Mouse (Mus musculus) heart, embryonic 12.5 days (tissue): ENCODE data around the gene Rpl4. TPM values are rescaled to one million over a fixed set of nuclear protein-coding genes. Genes with fewer than 3 reads are reported as not detected.
"Not testable (repeated sequence)": the region's sequence is repeated elsewhere in the genome, so short reads cannot be mapped to it uniquely, and the experiment has no call there.

Experiments used
- ATAC-seq: fragments of 200-750 bp; cut with Nextera tagmentation; 2 replicates; pipeline ENCODE4 v1.8.0; 2017; ENCODE audit warnings: moderate TSS enrichment, moderate library complexity; ENCODE audit not compliant: insufficient number of reproducible peaks, low FRiP score
- H3K27ac ChIP-seq: fragments of 300-500 bp; sonication (generic); 2 replicates; pipeline ENCODE4 v1.5.1; 2016; ENCODE audit warnings: mild to moderate bottlenecking, moderate library complexity; ENCODE audit not compliant: poor library complexity, severe bottlenecking
- H3K27me3 ChIP-seq: fragments of 300-500 bp; sonication (generic); replicated peaks from 2 replicates; pipeline ENCODE4 v1.6.1; 2016; ENCODE audit warnings: mild to moderate bottlenecking, moderate library complexity
- H3K36me3 ChIP-seq: fragments of 300-500 bp; sonication (generic); 2 replicates; pipeline ENCODE4 v1.6.1; 2016; ENCODE audit warnings: mild to moderate bottlenecking, moderate library complexity
- H3K4me1 ChIP-seq: fragments of 300-500 bp; sonication (generic); replicated peaks from 2 replicates; pipeline ENCODE4 v1.6.1; 2016; ENCODE audit warnings: mild to moderate bottlenecking
- H3K4me2 ChIP-seq: fragments of 300-500 bp; sonication (generic); 2 replicates; pipeline ENCODE4 v1.6.1; 2016; ENCODE audit warnings: mild to moderate bottlenecking, moderate library complexity
- H3K4me3 ChIP-seq: fragments of 300-500 bp; sonication (generic); 2 replicates; pipeline ENCODE4 v1.5.1; 2016; ENCODE audit warnings: mild to moderate bottlenecking
- H3K9ac ChIP-seq: fragments of 300-500 bp; sonication (generic); 2 replicates; pipeline ENCODE4 v1.6.1; 2016; ENCODE audit warnings: mild to moderate bottlenecking, moderate library complexity
- H3K9me3 ChIP-seq: fragments of 300-500 bp; sonication (generic); replicated peaks from 2 replicates; pipeline ENCODE4 v1.6.1; 2016; ENCODE audit warnings: mild to moderate bottlenecking, moderate library complexity
- WGBS: fragments of 180-500 bp; shearing (Covaris S2); methylation state at CpG from one replicate; pipeline ENCODE4 v1.1.7; 2016; 5-methylcytosine and 5-hydroxymethylcytosine counted together
- polyA plus RNA-seq: library from polyadenylated mRNA; unstranded; fragments of >200 nt; fragmentation: Nextera tagmentation; extraction: Ambion mirVana; gene quantifications from 2 replicates; pipeline ENCODE4 v1.2.1, GENCODE M21; 2016

Rpl4 gene
- polyA plus RNA-seq, 1 experiment from 2014 or later = 801 TPM

DNA sequence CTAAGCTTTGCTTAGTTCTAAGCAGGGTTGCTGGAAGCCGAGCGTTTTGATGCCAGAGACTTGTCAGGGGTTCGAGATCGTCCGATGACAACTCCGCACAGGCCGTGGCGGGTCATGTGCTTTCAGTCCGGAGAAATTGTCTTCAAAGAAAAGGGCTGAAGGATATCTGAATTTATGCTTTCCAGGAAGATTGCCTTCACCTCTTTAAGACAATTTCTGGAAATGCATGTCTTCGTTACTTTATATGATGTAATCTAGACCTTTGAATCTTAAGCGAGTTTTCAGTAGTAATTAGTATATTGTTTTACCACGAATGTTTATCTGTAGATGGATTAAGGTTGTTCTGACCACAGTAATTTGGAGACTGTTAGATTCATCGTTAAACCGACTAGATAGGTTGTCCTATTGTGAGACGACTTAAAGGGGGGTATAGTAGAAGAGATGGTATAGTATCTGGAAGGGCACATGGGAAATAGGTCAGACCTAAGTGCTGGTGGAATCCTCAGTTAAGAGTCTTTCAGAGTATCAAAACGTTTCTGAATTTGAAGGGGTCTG, 568 bp downstream of the Rpl4 start:
- Histone ChIP-seq H3K9ac (peak overlapping the region; percentile 98), H3K36me3 (peaks cover 45% of the 10 kb centered on the region), H3K4me3 (peak overlapping the region; percentile 99), H3K4me1 (peaks cover 20% of the 10 kb centered on the region), H3K4me2 (peak overlapping the region; percentile 80), H3K9me3 (no peaks in the 10 kb centered on the region), H3K27ac (peak overlapping the region; percentile 79), H3K27me3 (no peaks in the 10 kb centered on the region)
- 0 out of 2 replicates have a peak, but pooled peaks have one; percentile 10 for ATAC-seq
- under 1% methylated on average over 16 of the region's 16 CpGs for WGBS

DNA sequence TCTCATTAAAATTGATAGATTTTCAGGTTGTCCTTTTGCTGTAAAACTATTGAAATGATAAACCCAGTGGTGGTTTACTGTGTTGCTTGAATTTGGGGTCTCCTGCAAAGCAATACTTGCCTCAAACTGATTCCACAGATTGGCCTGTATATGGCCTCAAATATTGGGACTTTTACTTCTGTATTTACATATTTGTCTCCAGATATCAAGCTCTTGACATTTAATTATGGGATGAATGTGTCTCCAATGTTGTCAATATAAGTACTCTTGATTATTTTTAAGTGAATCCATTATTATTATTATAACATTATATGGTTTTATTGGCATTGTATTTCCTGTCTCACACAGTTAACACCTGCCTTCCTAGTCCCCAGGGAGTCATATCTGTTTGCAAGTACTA, 1.2 kb downstream of the Rpl4 start:
- no peak for ATAC-seq
- peaks cover 41% of the 10 kb centered on the region for H3K36me3 ChIP-seq
- peak overlapping the region; percentile 80 for H3K4me2 ChIP-seq
- H3K27ac ChIP-seq = no peak overlapping the region
- peaks cover 20% of the 10 kb centered on the region for H3K4me1 ChIP-seq
- H3K4me3 ChIP-seq = peak overlapping the region; percentile 99
- no peaks in the 10 kb centered on the region for H3K27me3 ChIP-seq
- H3K9ac ChIP-seq = peak overlapping the region; percentile 87
- H3K9me3 ChIP-seq = no peaks in the 10 kb centered on the region

DNA sequence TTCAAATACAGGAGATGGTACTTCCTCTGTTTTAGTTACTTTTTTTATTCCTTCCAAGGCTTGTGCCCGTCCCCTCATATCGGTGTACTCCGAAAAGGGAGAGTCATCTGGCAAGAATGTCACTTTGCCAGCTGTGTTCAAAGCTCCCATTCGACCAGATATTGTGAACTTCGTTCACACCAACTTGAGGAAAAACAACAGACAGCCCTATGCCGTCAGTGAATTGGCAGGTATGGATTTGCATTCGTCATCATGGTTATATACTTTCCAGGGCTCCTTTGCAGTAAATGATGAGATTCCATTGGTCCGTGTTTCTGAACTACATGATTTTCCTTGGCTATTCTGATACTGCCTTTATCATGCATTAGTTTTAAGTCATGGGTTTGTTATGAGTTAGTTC, 1.6 kb downstream of the Rpl4 start:
- peak overlapping the region; percentile 47 for H3K9ac ChIP-seq
- 57% methylated on average over 8 of the region's 8 CpGs for WGBS

DNA sequence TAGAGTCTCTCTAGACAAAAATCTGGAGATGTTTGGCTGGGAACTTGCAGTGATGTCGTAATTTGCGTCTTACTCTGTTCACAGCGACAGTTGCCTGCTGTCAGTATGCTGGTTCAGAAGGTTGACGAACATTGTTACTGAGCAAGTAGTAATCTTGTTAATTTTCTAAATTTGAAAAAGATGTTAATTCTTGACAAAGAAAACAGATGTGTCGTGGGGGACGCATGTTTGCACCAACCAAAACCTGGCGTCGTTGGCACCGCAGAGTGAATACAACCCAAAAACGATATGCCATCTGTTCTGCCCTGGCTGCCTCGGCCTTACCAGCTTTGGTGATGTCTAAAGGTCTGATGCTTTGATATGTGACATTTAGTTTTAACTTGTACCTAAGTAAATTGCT, 2.2 kb downstream of the Rpl4 start:
- H3K9ac ChIP-seq = no peak overlapping the region
- no peaks in the 10 kb centered on the region for H3K27me3 ChIP-seq
- peaks cover 26% of the 10 kb centered on the region for H3K4me1 ChIP-seq
- no peak overlapping the region for H3K27ac ChIP-seq
- no peak overlapping the region for H3K4me3 ChIP-seq
- no peak overlapping the region for H3K4me2 ChIP-seq
- ATAC-seq = no peak
- H3K36me3 ChIP-seq = peaks cover 42% of the 10 kb centered on the region
- WGBS = 93% methylated on average over 11 of the region's 11 CpGs
- H3K9me3 ChIP-seq = no peaks in the 10 kb centered on the region

More for the DNA sequence above, 1.6 kb downstream of the Rpl4 start:
- Histone ChIP-seq H3K9me3 (no peaks in the 10 kb centered on the region), H3K4me3 (peak overlapping the region; percentile 23), H3K27ac (no peak overlapping the region), H3K4me2 (peak overlapping the region; percentile 47), H3K36me3 (peaks cover 41% of the 10 kb centered on the region), H3K27me3 (no peaks in the 10 kb centered on the region), H3K4me1 (peaks cover 21% of the 10 kb centered on the region)
- no peak for ATAC-seq

DNA sequence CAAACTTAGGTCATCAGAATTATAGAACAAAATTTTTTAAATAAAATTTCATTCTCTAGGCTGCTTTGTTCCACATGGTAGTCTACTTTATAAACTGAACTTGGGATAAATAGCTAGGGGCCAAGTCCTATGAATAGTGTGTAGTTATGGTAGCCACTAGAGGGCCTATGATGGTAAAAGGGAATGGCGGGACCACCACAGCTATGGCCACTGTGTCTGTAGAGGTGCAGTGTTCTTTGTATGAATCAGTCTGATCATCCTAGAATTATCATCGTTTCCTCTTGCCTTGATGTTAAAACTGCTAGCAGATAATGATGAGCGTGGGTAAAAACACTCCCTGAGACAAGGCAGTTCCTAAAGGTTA, 5.4 kb downstream of the Rpl4 start:
- Histone ChIP-seq H3K9ac (peak overlapping the region; percentile 73; the same call in 1 of the 2 replicates), H3K27me3 (no peaks in the 10 kb centered on the region), H3K9me3 (no peaks in the 10 kb centered on the region), H3K4me1 (peaks cover 14% of the 10 kb centered on the region), H3K4me2 (peak overlapping the region; percentile 68), H3K27ac (peak overlapping the region; percentile 60), H3K36me3 (peaks cover 65% of the 10 kb centered on the region), H3K4me3 (peak overlapping the region; percentile 72)
- 32% methylated on average over 3 of the region's 3 CpGs for WGBS
- peak; percentile 44; the same call in 1 of the 2 replicates for ATAC-seq

DNA sequence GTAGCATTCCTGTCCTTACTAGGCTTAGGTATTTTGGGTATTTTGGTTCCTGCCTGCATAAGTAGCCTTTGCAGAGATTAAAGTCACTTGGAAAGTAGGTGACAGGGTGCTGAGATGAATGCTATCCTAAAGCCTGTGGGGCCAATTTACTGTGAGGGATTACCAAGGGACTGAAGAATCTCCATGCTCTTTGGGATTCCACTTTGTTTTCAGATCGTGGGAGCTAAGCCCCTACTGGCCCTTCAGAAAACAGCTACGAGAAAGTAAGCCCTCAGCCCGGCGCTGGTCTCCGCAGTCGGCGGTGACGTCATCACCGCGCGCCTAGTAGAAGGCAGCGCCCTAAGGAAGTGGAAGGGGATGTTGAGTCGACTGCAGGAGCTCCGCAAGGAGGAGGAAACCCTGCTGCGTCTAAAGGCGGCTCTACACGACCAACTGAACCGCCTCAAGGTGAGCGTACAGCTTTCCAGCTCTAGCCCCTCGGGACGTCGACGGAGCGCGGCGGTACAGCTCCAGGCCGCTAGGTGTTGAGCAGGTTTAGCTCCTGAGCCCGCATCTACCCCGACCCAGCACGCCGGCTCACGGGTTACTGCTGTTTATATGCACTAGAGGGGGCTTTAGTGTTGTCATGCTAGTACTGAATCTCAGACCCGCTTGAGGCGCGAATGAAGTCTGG, 5.9 kb downstream of the Rpl4 start, which contains the start of gene Snapc5:
Snapc5 (plus strand) TSS at position 301 of the 673 bp plus-strand sequence.
- peak within 1 kb of the TSS; percentile 60 for H3K27ac ChIP-seq
- H3K27me3 ChIP-seq = no peaks in the 10 kb centered on the region
- H3K9ac ChIP-seq = peak within 1 kb of the TSS; percentile 73
- peak; percentile 93 for ATAC-seq
- peaks cover 68% of the 10 kb centered on the region for H3K36me3 ChIP-seq
- no peaks in the 10 kb centered on the region for H3K9me3 ChIP-seq
- under 1% methylated on average over 35 of the region's 35 CpGs for WGBS
- peak within 1 kb of the TSS; percentile 72 for H3K4me3 ChIP-seq
- H3K4me1 ChIP-seq = peaks cover 14% of the 10 kb centered on the region
- peak within 1 kb of the TSS; percentile 68 for H3K4me2 ChIP-seq

DNA sequence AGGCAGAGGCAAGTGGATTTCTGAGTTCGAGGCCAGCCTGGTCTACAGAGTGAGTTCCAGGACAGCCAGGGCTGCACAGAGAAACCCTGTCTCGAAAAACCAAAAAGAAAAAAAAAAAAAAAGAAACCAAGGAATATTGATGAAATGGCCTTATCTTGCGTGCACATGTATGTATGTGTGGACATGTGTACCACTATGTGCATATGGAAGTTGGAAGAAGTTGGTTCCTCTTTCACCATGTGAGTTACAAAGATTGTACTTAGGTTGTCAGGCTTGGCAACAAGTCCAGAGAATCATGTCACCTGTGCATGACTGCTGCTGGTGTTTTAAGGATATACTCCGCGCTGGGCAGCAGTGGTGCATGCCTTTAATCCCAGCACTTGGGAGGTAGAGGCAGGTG, 10.1 kb downstream of the Rpl4 start:
- H3K9me3 ChIP-seq, H3K9ac ChIP-seq, H3K27ac ChIP-seq, H3K27me3 ChIP-seq, H3K4me1 ChIP-seq, H3K4me3 ChIP-seq, ATAC-seq, H3K4me2 ChIP-seq: not testable (repeated sequence)
- WGBS = 87% methylated on average over 5 of the region's 5 CpGs
- peaks cover 66% of the 10 kb centered on the region for H3K36me3 ChIP-seq

DNA sequence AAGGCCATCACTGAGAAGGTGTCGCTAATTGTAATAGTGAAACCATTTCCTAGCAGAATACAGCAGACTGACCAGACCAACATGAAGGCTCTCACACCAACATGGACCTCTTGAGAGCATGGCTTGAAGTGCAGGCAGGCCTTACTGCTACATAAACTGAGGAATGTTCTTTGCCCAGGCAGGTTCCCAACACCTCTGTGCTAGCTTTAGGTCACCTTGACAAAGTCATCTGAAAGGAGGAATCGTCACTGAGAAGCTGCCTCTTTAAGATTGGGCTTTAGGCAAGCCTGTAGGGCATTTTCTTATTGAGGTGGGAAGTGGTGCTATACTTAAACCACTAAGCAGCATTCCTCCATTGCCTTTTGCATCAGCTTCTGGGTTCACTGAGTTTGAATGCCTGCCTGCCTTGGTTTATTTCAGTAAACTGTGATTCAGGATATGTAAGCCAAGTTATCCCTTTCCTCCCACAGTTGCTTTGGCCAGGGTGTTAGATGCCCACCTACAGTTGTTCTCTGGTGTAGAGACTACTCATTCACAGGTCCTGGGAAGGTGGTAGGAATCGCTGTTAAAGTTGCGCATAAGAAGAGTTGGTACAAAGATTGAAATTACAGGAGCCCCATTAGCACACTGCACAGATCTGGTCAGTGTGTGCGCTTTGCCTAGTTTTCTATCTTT, 11.1 kb downstream of the Rpl4 start:
- ATAC-seq = no peak
- no peaks in the 10 kb centered on the region for H3K27me3 ChIP-seq
- 88% methylated on average over 5 of the region's 5 CpGs for WGBS

DNA sequence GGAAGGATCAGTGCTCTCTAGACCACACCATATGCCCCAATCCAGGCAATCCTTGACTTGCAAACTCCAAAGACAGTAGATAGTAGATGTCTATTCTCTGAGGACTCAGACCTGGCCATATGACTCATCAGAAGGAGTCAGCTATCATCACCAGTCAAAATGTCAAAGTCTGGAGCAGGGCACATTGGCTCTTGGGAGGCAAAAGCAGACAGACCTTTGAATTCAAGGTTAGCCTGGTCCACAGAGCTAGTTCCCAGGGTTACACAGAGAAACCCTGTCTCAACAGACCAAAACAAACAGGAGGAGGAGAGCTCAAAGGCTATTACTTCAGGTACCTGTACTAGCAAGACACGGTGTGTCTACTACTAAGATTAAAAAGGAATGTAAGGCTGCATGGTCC, 20.7 kb downstream of the Rpl4 start:
- 94% methylated on average over 1 of the region's 1 CpGs for WGBS
- Histone ChIP-seq H3K9me3 (no peaks in the 10 kb centered on the region), H3K27me3 (no peaks in the 10 kb centered on the region), H3K4me2 (no peak overlapping the region), H3K4me1 (0 out of 2 replicates have a peak, but pooled peaks cover 6% of the 10 kb centered on the region), H3K36me3 (peaks cover 59% of the 10 kb centered on the region), H3K27ac (no peak overlapping the region), H3K4me3 (no peak overlapping the region), H3K9ac (no peak overlapping the region)
- ATAC-seq = no peak

More for the DNA sequence above, 11.1 kb downstream of the Rpl4 start:
- Histone ChIP-seq H3K36me3 (peaks cover 72% of the 10 kb centered on the region), H3K4me1 (peaks cover 6% of the 10 kb centered on the region), H3K9me3 (no peaks in the 10 kb centered on the region), H3K9ac (no peak overlapping the region), H3K4me3 (no peak overlapping the region), H3K27ac (no peak overlapping the region), H3K4me2 (no peak overlapping the region)

DNA sequence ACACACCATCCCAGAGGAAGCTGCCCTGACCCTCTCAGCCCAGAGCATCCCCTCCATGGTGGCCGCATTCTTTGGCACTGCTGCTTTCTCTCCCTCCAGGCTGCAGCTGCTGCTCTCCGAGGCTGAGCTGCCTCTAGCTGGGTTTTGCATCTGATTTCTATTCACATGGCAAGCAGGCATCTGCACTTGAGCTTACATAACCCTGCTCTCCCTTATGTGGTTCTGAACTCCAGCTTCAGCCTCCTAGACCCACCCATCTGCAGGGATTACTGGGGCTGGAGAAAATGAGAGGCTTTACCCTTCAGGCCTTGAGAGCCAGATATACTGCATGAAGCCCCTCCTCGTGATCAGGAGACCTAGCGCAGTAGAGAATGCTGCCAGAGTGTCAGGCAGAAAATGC, 22.4 kb downstream of the Rpl4 start:
- Histone ChIP-seq H3K27ac (no peak overlapping the region), H3K36me3 (peaks cover 50% of the 10 kb centered on the region)

DNA sequence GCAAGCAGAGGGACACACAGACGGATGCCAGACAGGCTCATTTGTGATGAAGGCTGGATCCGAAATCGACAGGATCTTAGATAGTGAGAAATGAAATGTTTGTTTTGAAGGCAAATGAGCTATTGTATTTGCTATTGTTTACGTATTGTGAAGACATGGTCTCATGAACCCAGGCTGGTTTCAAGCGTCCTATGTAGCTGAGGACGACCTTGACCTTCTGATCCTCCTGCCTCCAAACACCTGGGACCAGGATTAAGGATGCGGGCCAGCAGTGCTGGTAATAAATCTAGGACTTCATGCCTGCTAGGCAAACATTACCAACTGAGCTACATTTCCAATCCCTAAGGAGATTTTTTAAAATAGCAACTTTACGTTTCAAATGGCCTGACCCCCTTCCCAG, 24.3 kb downstream of the Rpl4 start:
- 92% methylated on average over 8 of the region's 8 CpGs for WGBS
- peaks cover 46% of the 10 kb centered on the region for H3K36me3 ChIP-seq

More for the DNA sequence above, 22.4 kb downstream of the Rpl4 start:
- Histone ChIP-seq H3K4me3 (no peak overlapping the region), H3K4me1 (0 out of 2 replicates have a peak, but pooled peaks cover 6% of the 10 kb centered on the region), H3K9ac (no peak overlapping the region), H3K4me2 (no peak overlapping the region), H3K9me3 (no peaks in the 10 kb centered on the region), H3K27me3 (no peaks in the 10 kb centered on the region)
- ATAC-seq = no peak
- WGBS = 53% methylated on average over 4 of the region's 4 CpGs

More for the DNA sequence above, 24.3 kb downstream of the Rpl4 start:
- 0 out of 2 replicates have a peak, but pooled peaks cover 6% of the 10 kb centered on the region for H3K4me1 ChIP-seq
- H3K27me3 ChIP-seq = no peaks in the 10 kb centered on the region
- no peak for ATAC-seq
- H3K9ac ChIP-seq = no peak overlapping the region
- no peak overlapping the region for H3K4me2 ChIP-seq
- no peak overlapping the region for H3K27ac ChIP-seq
- H3K9me3 ChIP-seq = no peaks in the 10 kb centered on the region
- H3K4me3 ChIP-seq = no peak overlapping the region
